Mouse (Mus musculus): ENCODE data around the gene Rnf4.

The Rnf4 gene

GRCm38 (mm10) chr5:34336097-34336774 lies at the start of gene Rnf4:
Gene Rnf4, plus strand, starts transcription at chr5:34336289.
- DNase-seq, result peak; percentile 97

- no peak for DNase-seq
These were observed 49.6 kb upstream of the Rnf4 start for GRCm38 (mm10) chr5:34286516-34286915.

- no peak for DNase-seq
These were observed 48.9 kb upstream of the Rnf4 start for GRCm38 (mm10) chr5:34287001-34287837.

- DNase-seq, result no peak
These were observed 48.3 kb upstream of the Rnf4 start for GRCm38 (mm10) chr5:34287838-34288145.

GRCm38 (mm10) chr5:34288154-34288716 lies 47.9 kb upstream of the Rnf4 start, which contains the start of the genes Zfyve28 and Cfap99:
Gene Zfyve28, minus strand, starts transcription at chr5:34288449.
Gene Cfap99, plus strand, starts transcription at chr5:34288600.
- peak; percentile 98 for DNase-seq

- no peak for DNase-seq
These were observed 46.8 kb upstream of the Rnf4 start for GRCm38 (mm10) chr5:34289286-34289685.

GRCm38 (mm10) chr5:34293363-34293762 lies 42.7 kb upstream of the Rnf4 start:
- DNase-seq, result no peak

- DNase-seq, result no peak
These were observed 41.4 kb upstream of the Rnf4 start for GRCm38 (mm10) chr5:34294696-34295095.

- DNase-seq, result no peak
These were observed 40.9 kb upstream of the Rnf4 start for GRCm38 (mm10) chr5:34295141-34295540.

GRCm38 (mm10) chr5:34298061-34298460 lies 38.0 kb upstream of the Rnf4 start:
- peak; percentile 19 for DNase-seq

GRCm38 (mm10) chr5:34298937-34299535 lies 37.1 kb upstream of the Rnf4 start:
- DNase-seq, result no peak

- DNase-seq, result no peak
These were observed 33.7 kb upstream of the Rnf4 start for GRCm38 (mm10) chr5:34302377-34302776.

- no peak for DNase-seq
These were observed 27.1 kb upstream of the Rnf4 start for GRCm38 (mm10) chr5:34309016-34309415.

GRCm38 (mm10) chr5:34319491-34320034 lies 16.5 kb upstream of the Rnf4 start:
- no peak for DNase-seq

- no peak for DNase-seq
These were observed 14.9 kb upstream of the Rnf4 start for GRCm38 (mm10) chr5:34321236-34321635.

- DNase-seq, result no peak
These were observed 10.8 kb upstream of the Rnf4 start for GRCm38 (mm10) chr5:34325286-34325685.

GRCm38 (mm10) chr5:34326249-34326691 lies 9.8 kb upstream of the Rnf4 start:
- DNase-seq, result no peak

GRCm38 (mm10) chr5:34326875-34327576 lies 9.1 kb upstream of the Rnf4 start:
- peak; percentile 21 for DNase-seq

GRCm38 (mm10) chr5:34330136-34330535 lies 6.0 kb upstream of the Rnf4 start:
- DNase-seq, result no peak

- no peak for DNase-seq
These were observed 2.0 kb upstream of the Rnf4 start for GRCm38 (mm10) chr5:34334081-34334480.

- no peak for DNase-seq
These were observed 471 bp upstream of the Rnf4 start for GRCm38 (mm10) chr5:34335539-34336096.

All from right cerebral cortex, postnatal 25 days (tissue).